Mouse (Mus musculus): ENCODE measurements around the gene Cd163l1.

Cd163l1 gene

GRCm38 (mm10) chr7:140217967-140218366, at the start of gene Cd163l1:
Gene Cd163l1 (plus strand): TSS chr7:140218267.
- no peak for DNase-seq

- DNase-seq: no peak
These were observed 48.7 kb upstream of the Cd163l1 start for GRCm38 (mm10) chr7:140169386-140169785.

GRCm38 (mm10) chr7:140170863-140171262, 47.2 kb upstream of the Cd163l1 start:
- DNase-seq: no peak

- peak; percentile 71 to 75 for DNase-seq
These were observed 45.1 kb upstream of the Cd163l1 start, which contains the start of gene Olfr523 for GRCm38 (mm10) chr7:140172936-140173335. Gene Olfr523 (plus strand): TSS chr7:140173217.

- no peak for DNase-seq
These were observed 38.9 kb upstream of the Cd163l1 start for GRCm38 (mm10) chr7:140179176-140179575.

GRCm38 (mm10) chr7:140180692-140181091, 37.4 kb upstream of the Cd163l1 start:
- no peak for DNase-seq

GRCm38 (mm10) chr7:140184206-140184605, 33.9 kb upstream of the Cd163l1 start:
- DNase-seq: no peak

DNA sequence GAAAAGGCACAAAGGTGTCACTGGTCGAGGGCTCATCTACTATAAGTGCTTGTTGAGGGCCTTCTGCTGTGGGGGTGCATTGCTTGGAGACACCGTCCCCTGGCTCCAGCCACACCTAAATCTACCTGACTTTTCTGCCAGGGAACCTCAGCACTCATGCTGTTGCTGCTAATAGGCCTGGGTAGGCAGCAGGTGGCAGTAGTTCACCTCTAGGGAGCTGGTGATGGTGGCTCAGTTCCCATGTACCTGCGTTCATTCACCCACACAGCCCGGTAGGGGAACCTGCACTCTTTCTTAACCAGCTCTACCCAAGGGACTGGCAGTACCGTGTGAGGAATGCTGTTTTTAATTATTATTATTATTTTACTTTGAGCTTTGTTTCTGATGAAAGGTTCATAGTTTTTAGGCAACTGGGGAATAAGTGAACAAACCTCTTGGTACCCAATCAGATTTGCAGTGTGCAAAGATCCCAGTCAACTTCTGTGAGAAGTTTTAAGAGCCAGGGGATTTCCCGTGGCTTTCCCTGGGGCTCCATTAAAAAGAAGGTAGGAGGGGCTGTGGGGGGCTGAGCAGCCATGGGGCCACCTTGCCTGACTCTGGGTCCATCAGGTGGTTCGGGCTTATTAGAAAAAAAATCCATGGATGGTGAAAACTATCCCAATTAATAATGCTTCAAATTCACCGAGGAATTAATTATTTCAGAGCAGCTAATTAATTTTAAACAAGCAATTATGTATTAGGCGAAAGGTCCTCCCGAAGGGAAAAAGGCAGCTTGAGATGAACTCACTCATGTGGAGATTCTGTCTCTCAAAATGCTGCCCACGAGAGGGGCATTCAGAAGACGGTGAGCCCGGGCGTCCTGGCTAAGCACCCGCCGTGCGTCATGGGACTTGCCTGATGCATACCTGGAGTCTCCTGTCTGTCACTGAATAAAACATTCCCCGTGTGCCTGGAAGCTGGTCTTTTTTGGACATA, 31.1 kb upstream of the Cd163l1 start:
- DNase-seq: peak; percentile 12 to 27

- DNase-seq: no peak
These were observed 30.2 kb upstream of the Cd163l1 start for GRCm38 (mm10) chr7:140187721-140188390.

DNA sequence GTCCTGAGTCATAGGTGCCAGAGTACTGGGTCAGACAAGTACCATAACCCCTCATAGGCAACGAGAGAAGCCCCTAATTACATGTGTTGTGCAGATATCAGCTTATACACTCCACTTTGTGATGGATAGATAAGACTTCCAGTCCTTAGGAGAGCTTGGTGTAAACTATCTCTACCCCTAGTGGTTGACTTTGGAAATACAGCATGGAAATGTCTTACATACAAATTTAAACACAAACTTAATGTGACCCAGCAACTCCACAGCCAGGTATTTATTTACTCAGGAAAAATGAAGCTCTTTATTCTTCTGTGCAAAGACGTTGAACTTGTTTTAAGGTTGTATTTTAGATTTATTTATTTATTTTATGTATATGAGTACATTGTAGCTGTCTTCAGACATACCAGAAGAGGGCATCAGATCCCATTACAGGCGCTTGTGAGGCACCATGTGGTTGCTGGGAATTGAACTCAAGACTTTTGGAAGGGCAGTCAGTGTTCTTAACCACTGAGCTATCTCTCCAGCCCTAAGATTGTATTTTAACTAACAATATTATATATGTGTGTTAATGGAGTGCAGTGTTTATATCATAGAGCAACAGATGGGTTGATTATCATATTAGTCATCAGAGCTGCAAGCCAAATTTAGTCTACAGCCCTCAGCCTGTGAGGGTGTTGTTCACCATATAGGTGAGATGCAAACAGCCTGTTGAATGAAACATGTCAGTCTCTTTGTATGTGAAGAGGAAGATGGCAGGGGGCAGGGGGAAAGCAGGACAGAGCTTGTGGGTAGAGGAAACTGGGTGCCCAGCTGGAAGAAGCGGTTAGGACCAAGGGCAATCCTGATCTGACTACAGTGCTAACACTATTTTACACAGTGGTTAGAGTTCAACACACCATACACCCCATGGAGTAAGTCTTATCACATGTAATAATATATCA, 29.4 kb upstream of the Cd163l1 start:
- no peak for DNase-seq

- DNase-seq: no peak
These were observed 27.6 kb upstream of the Cd163l1 start for GRCm38 (mm10) chr7:140190435-140190834.

- no peak for DNase-seq
These were observed 25.6 kb upstream of the Cd163l1 start for GRCm38 (mm10) chr7:140192445-140192844.

DNA sequence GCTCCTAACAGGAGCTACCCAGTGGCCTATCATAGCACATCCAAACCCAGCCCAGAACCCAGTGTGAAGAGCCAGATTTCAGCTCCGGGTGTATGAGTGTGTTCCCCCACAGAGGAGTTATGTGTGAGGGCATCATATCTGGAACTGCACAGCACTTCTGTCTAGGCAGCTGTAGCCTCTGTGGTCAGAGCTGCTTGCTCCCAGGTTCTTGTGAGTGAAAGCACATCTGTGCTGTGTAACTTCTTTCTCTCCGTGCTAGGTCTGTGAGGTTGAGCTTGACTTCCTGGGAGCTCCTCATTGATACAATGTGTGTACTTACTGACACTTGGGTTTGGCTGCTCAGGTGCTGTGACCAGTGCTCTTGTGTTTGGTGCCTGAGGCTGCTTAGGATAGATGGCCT, 25.2 kb upstream of the Cd163l1 start:
- no peak for DNase-seq

DNA sequence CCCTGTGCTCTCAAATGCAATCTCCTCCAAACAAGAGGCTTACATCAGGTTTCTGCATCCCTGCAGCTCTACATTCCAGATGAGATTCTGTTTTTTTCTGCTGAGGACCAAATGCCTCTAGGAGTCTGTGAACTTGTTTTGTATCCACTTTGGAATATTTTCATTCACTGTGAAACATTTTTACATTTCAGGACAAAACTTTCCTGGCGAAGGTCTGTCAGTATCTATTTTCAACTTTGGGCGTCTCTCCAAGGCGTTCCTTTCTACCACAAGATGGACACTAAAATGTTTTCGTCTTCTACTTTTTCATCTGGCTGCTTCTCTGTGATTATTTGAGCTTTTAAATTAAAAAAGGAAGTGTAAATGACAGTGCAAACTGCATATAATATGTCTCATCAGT, 24.0 kb upstream of the Cd163l1 start:
- no peak for DNase-seq

- DNase-seq: no peak
These were observed 22.1 kb upstream of the Cd163l1 start for GRCm38 (mm10) chr7:140196002-140196401.

- DNase-seq: no peak
These were observed 17.0 kb upstream of the Cd163l1 start for GRCm38 (mm10) chr7:140201090-140201489.

DNA sequence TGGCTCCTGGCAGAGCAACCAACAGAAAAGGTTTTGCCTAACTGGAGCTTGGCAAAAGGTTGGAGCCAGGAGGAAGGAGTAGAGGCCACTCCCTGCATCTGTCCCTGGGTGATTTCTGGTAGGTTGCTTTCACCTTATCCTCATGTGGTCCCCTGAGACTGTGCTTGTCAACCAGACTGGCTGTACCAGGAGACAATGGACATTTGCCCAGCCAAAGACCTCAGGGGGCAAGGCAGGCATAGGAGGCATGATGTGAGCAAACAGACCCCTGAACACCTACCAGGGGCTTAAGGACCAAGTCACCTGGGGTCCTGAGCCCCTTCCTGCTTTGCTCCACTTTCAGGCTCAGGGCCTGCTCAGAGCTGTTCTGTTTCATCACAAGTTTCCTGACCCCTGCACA, 12.2 kb upstream of the Cd163l1 start, which contains the start of gene Olfr524:
Olfr524 (minus strand) TSS at position 101 of the 400 bp plus-strand sequence.
- DNase-seq: no peak

- DNase-seq: no peak
These were observed 11.2 kb upstream of the Cd163l1 start for GRCm38 (mm10) chr7:140206904-140207303.

DNA sequence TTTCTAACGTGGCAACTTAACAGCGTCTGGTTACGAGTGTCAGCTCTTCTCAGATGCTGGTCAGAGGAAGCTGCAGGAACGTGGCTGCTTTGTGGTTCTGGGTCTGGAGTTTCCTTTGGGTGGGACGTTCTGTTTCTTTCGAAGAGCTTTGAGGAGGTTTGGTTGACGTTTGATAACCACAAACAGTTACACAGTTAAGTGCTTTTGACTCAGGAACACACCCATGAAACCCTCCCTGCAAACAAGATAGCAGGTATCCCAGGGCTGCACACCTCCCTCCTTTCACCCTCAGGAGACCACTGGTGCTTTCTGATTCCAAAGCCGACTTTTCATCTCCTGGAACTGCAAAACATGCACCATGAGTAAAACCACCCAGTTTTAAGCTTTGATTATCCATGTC, 9.9 kb upstream of the Cd163l1 start:
- no peak for DNase-seq

DNA sequence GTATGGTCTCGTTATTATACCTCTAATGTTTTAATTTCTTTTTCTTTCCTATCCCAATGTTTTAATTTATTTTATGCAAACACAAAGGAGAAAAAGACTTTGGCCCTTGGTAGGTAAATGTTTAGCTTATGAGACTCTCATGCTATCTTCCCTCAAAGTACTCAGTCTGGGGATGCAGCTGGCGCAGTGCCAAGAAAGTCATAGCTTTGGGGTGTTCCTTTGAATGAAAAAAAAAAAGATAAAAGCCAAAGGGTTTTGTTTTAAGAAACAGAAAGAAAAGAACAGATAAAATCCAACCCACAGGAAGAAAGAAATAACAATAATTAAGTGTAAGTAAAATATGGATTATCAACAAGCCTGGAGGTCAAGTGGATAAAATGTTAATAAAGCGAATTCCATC, 9.4 kb upstream of the Cd163l1 start:
- peak; percentile 5 to 14 for DNase-seq

- DNase-seq: no peak
These were observed 4.2 kb upstream of the Cd163l1 start for GRCm38 (mm10) chr7:140213841-140214240.

DNA sequence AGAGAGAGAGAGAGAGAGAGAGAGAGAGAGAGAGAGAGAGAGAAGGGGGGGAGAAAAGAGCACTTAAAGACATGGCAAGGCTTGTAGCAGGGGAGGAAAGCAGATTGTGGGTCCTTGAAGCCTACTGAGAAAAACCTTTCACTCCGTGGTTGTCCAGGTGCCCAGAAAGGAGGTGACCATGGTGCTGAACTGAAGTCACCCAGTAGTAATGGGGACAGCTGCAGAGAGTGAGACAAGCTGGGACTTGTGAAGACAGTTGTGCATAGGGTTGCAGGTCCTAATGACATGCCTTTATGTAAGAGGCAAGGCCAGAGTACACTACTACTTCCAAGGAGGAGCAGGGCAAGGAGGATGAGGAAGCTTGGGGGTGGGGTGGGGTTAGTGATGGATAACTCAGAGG, 1.2 kb downstream of the Cd163l1 start:
- DNase-seq: no peak

GRCm38 (mm10) chr7:140220375-140220774, 2.3 kb downstream of the Cd163l1 start:
- DNase-seq: no peak
